Mouse (Mus musculus): ENCODE results near the gene Cntn1.

- TF ChIP-seq CTCF (IDR thresholded peaks at IDR 0.05) = no peak
- TF ChIP-seq EP300 (IDR thresholded peaks at IDR 0.05) = no peak
Observed at GRCm38 (mm10) chr15:92210486-92211235, 159.7 kb downstream of the Cntn1 start.

All from lung, postnatal 0 days (tissue).